Mouse (Mus musculus) embryonic fibroblast, embryonic 13.5 days (primary cell): ENCODE measurements around the gene Pfkfb2. TPM values are rescaled to one million over a fixed set of nuclear protein-coding genes. Genes with fewer than 3 reads are reported as not detected.

Experiments
- H3K27ac ChIP-seq: 2 replicates; pipeline ENCODE4 v1.5.1; 2012; ENCODE audit warnings: low read length, control low read depth, inconsistent platforms; ENCODE audit not compliant: insufficient read depth
- H3K4me1 ChIP-seq: 2 replicates; pipeline ENCODE4 v1.6.1; 2011; ENCODE audit warnings: low read length; ENCODE audit not compliant: control insufficient read depth, insufficient read depth
- H3K4me3 ChIP-seq: 2 replicates; pipeline ENCODE4 v1.5.1; 2011; ENCODE audit warnings: mild to moderate bottlenecking, control low read depth, low read length; ENCODE audit not compliant: insufficient read depth
- CTCF ChIP-seq: IDR thresholded peaks from 2 replicates; pipeline ENCODE4 v1.5.1; 2011; ENCODE audit warnings: mild to moderate bottlenecking, control low read depth, low read length, moderate library complexity, borderline replicate concordance; ENCODE audit not compliant: insufficient read depth
- POLR2A ChIP-seq: IDR thresholded peaks from 2 replicates; pipeline ENCODE4 v1.6.1; 2011; ENCODE audit warnings: low read depth, mild to moderate bottlenecking, control low read depth, low read length, moderate library complexity
- polyA plus RNA-seq: library from polyadenylated mRNA; stranded (reverse); fragments of >200 nt; gene quantifications from 2 replicates; pipeline ENCODE4 v1.2.4, GENCODE M21; 2011; ENCODE audit warnings: low read depth; ENCODE audit not compliant: missing spikeins, insufficient read length

The Pfkfb2 gene
- 12.7 and 16.1 TPM in 2 replicates for polyA plus RNA-seq

- peaks cover under 1% of the 10 kb centered on the region; the same call in 1 of the 2 replicates for H3K4me1 ChIP-seq
- no peak within 1 kb of the TSS for H3K4me3 ChIP-seq
- TF ChIP-seq CTCF = no peak
- no peak for TF ChIP-seq POLR2A
- H3K27ac ChIP-seq = no peak within 1 kb of the TSS
These were observed at the start of gene Pfkfb2 for GRCm38 (mm10) chr1:130729153-130729552. TSS of gene Pfkfb2 (minus strand) at chr1:130729253.

GRCm38 (mm10) chr1:130776645-130777044, 47.6 kb upstream of the Pfkfb2 start:
- TF ChIP-seq POLR2A (no peak), CTCF (no peak)
- Histone ChIP-seq H3K4me1 (no peaks in the 10 kb centered on the region), H3K4me3 (no peak overlapping the region), H3K27ac (no peak overlapping the region)

GRCm38 (mm10) chr1:130775691-130776331, 46.8 kb upstream of the Pfkfb2 start:
- no peaks in the 10 kb centered on the region for H3K4me1 ChIP-seq

GRCm38 (mm10) chr1:130775234-130775633, 46.2 kb upstream of the Pfkfb2 start:
- no peak for TF ChIP-seq POLR2A
- TF ChIP-seq CTCF = no peak
- H3K4me3 ChIP-seq = no peak overlapping the region
- no peak overlapping the region for H3K27ac ChIP-seq
- H3K4me1 ChIP-seq = no peaks in the 10 kb centered on the region

More at GRCm38 (mm10) chr1:130775691-130776331, 46.8 kb upstream of the Pfkfb2 start:
- H3K27ac ChIP-seq = no peak overlapping the region
- no peak overlapping the region for H3K4me3 ChIP-seq
- TF ChIP-seq CTCF = no peak
- TF ChIP-seq POLR2A = no peak

GRCm38 (mm10) chr1:130770981-130771494, 42.0 kb upstream of the Pfkfb2 start:
- no peak overlapping the region for H3K4me3 ChIP-seq
- H3K4me1 ChIP-seq = no peaks in the 10 kb centered on the region
- H3K27ac ChIP-seq = no peak overlapping the region
- TF ChIP-seq POLR2A (no peak), CTCF (no peak)

- H3K27ac ChIP-seq = no peak overlapping the region
- H3K4me1 ChIP-seq = no peaks in the 10 kb centered on the region
- no peak overlapping the region for H3K4me3 ChIP-seq
- TF ChIP-seq POLR2A = no peak
These were observed 41.4 kb upstream of the Pfkfb2 start for GRCm38 (mm10) chr1:130770487-130770886.

- no peak overlapping the region for H3K4me3 ChIP-seq
- H3K27ac ChIP-seq = no peak overlapping the region
- TF ChIP-seq POLR2A (no peak), CTCF (no peak)
- no peaks in the 10 kb centered on the region for H3K4me1 ChIP-seq
These were observed 40.9 kb upstream of the Pfkfb2 start for GRCm38 (mm10) chr1:130769925-130770324.

GRCm38 (mm10) chr1:130767066-130767465, 38.0 kb upstream of the Pfkfb2 start:
- TF ChIP-seq CTCF = no peak
- TF ChIP-seq POLR2A = no peak
- no peak overlapping the region for H3K27ac ChIP-seq
- no peak overlapping the region for H3K4me3 ChIP-seq
- no peaks in the 10 kb centered on the region for H3K4me1 ChIP-seq

- TF ChIP-seq CTCF = no peak
- no peak for TF ChIP-seq POLR2A
- no peak overlapping the region for H3K4me3 ChIP-seq
These were observed 35.0 kb upstream of the Pfkfb2 start for GRCm38 (mm10) chr1:130764027-130764461.

GRCm38 (mm10) chr1:130762045-130762760, 33.1 kb upstream of the Pfkfb2 start:
- H3K4me3 ChIP-seq = no peak overlapping the region
- no peaks in the 10 kb centered on the region for H3K4me1 ChIP-seq
- H3K27ac ChIP-seq = no peak overlapping the region
- TF ChIP-seq POLR2A = no peak
- no peak for TF ChIP-seq CTCF

More at GRCm38 (mm10) chr1:130764027-130764461, 35.0 kb upstream of the Pfkfb2 start:
- no peaks in the 10 kb centered on the region for H3K4me1 ChIP-seq
- H3K27ac ChIP-seq = no peak overlapping the region
